ENCODE assay signal across 13 mouse cellular contexts in genomic region chr17:46310515-46310914, GRCm38 (mm10). TPM values are rescaled to one million over a fixed set of nuclear protein-coding genes. Genes with fewer than 3 reads are reported as not detected.
"Had no signal": no experiment of that assay in that cellular context is flagged by ENCODE, and none has a peak within 500 bp of the region (broad histone marks: within the 10 kb centered on the region; RNA-seq: fewer than 3 reads in every experiment).

No protein-coding gene starts in this region.

- H3K27me3 ChIP-seq: limb, embryonic 15.5 days had no signal

- H3K9ac ChIP-seq: limb, embryonic 15.5 days; liver, embryonic 12.5 days; lung, embryonic 14.5 days had no signal

- H3K4me3 ChIP-seq: limb, embryonic 15.5 days; liver, embryonic 12.5 days had no signal

- H3K9me3 ChIP-seq: limb, embryonic 15.5 days; liver, embryonic 12.5 days had no signal

- H3K27ac ChIP-seq: kidney, postnatal 0 days; limb, embryonic 15.5 days; liver, embryonic 12.5 days; macrophage; stomach, postnatal 0 days had no signal

- H3K4me2 ChIP-seq: limb, embryonic 15.5 days; liver, embryonic 12.5 days; lung, embryonic 14.5 days had no signal

- ATAC-seq: liver, embryonic 12.5 days had no signal

- H3K36me3 ChIP-seq: liver, embryonic 12.5 days had no signal

- H3K4me1 ChIP-seq: limb, embryonic 15.5 days; liver, embryonic 12.5 days had no signal

- DNase-seq: kidney, postnatal 36 days; layer of hippocampus, adult 9-11 months; layer of hippocampus, postnatal 36 days; lung, embryonic 14.5 days; lung, postnatal 14 days; midbrain, embryonic 14.5 days; right cerebral cortex, adult 18-20 months; right cerebral cortex, postnatal 25 days had no signal

RNA-seq across cellular contexts. Expression of gene Dlk2, which starts 13.3 kb away (rescaled TPM):
- polyA plus RNA-seq: liver, embryonic 12.5 days; macrophage had no signal

RNA-seq across cellular contexts. Expression of gene Lrrc73, which starts 57.2 kb away (rescaled TPM):
- polyA plus RNA-seq: macrophage had no signal
